Mouse (Mus musculus) hindbrain, embryonic 15.5 days (tissue): ENCODE data around the gene Eif3c. TPM values are rescaled to one million over a fixed set of nuclear protein-coding genes. Genes with fewer than 3 reads are reported as not detected.

Experiments used
- ATAC-seq: fragments of 200-750 bp; cut with Nextera tagmentation; 2 replicates; pipeline ENCODE4 v1.8.0; 2017; ENCODE audit warnings: low read depth, moderate number of reproducible peaks, moderate TSS enrichment; ENCODE audit not compliant: low FRiP score
- H3K27ac ChIP-seq: fragments of 300-500 bp; sonication (generic); replicated peaks from 2 replicates; pipeline ENCODE4 v1.5.1; 2015; ENCODE audit warnings: mild to moderate bottlenecking, inconsistent platforms
- H3K27me3 ChIP-seq: fragments of 300-500 bp; sonication (generic); 2 replicates; pipeline ENCODE4 v1.6.1; 2015; ENCODE audit warnings: control low read depth, inconsistent platforms
- H3K36me3 ChIP-seq: fragments of 300-500 bp; sonication (generic); 2 replicates; pipeline ENCODE4 v1.6.1; 2015; ENCODE audit warnings: control low read depth, inconsistent platforms
- H3K4me1 ChIP-seq: fragments of 300-500 bp; sonication (generic); replicated peaks from 2 replicates; pipeline ENCODE4 v1.6.1; 2015; ENCODE audit warnings: control low read depth, inconsistent platforms
- H3K4me2 ChIP-seq: fragments of 300-500 bp; sonication (generic); 2 replicates; pipeline ENCODE4 v1.6.1; 2015; ENCODE audit warnings: moderate library complexity, mild to moderate bottlenecking, inconsistent platforms
- H3K4me3 ChIP-seq: fragments of 300-500 bp; sonication (generic); 2 replicates; pipeline ENCODE4 v1.5.1; 2015; ENCODE audit warnings: mild to moderate bottlenecking, inconsistent platforms
- H3K9ac ChIP-seq: fragments of 300-500 bp; sonication (generic); 2 replicates; pipeline ENCODE4 v1.6.1; 2015; ENCODE audit warnings: inconsistent platforms
- H3K9me3 ChIP-seq: fragments of 300-500 bp; sonication (generic); 2 replicates; pipeline ENCODE4 v1.6.1; 2016; ENCODE audit warnings: control low read depth, inconsistent platforms
- WGBS: fragments of 180-500 bp; shearing (Covaris S2); methylation state at CpG from one replicate; pipeline ENCODE4 v1.1.7; 2015; 5-methylcytosine and 5-hydroxymethylcytosine counted together
- polyA plus RNA-seq: library from polyadenylated mRNA; unstranded; fragments of >200 nt; fragmentation: Nextera tagmentation; extraction: Ambion mirVana; gene quantifications from 2 replicates; pipeline ENCODE4 v1.2.1, GENCODE M21; 2015

Eif3c gene
- polyA plus RNA-seq, 1 experiment from 2014 or later: 176 TPM

GRCm38 (mm10) chr7:126541661-126542060, 24.6 kb downstream of the Eif3c start:
- H3K4me2 ChIP-seq: no peak overlapping the region
- H3K36me3 ChIP-seq: peaks cover 24% of the 10 kb centered on the region
- H3K4me1 ChIP-seq: no peaks in the 10 kb centered on the region
- ATAC-seq: no peak
- no peak overlapping the region for H3K27ac ChIP-seq
- H3K9ac ChIP-seq: no peak overlapping the region
- H3K27me3 ChIP-seq: peaks cover 6% of the 10 kb centered on the region
- H3K9me3 ChIP-seq: no peaks in the 10 kb centered on the region
- no peak overlapping the region for H3K4me3 ChIP-seq
- 71% methylated on average over 1 of the region's 1 CpGs for WGBS

GRCm38 (mm10) chr7:126537820-126538585, 28.2 kb downstream of the Eif3c start:
- WGBS: 84% methylated on average over 5 of the region's 5 CpGs
- no peak for ATAC-seq
- Histone ChIP-seq H3K27me3 (peaks cover 13% of the 10 kb centered on the region), H3K27ac (no peak overlapping the region), H3K9ac (no peak overlapping the region), H3K36me3 (no peaks in the 10 kb centered on the region), H3K4me3 (no peak overlapping the region), H3K4me1 (peaks cover 10% of the 10 kb centered on the region), H3K9me3 (no peaks in the 10 kb centered on the region), H3K4me2 (no peak overlapping the region)

- peak overlapping the region; percentile 45; the same call in 1 of the 2 replicates for H3K9ac ChIP-seq
- ATAC-seq: no peak
These were observed 29.7 kb downstream of the Eif3c start for GRCm38 (mm10) chr7:126536466-126536865.

GRCm38 (mm10) chr7:126535766-126536165, 30.4 kb downstream of the Eif3c start:
- WGBS: 1% methylated on average over 28 of the region's 28 CpGs
- H3K9ac ChIP-seq: peak overlapping the region; percentile 45
- no peaks in the 10 kb centered on the region for H3K36me3 ChIP-seq
- H3K4me2 ChIP-seq: peak overlapping the region; percentile 92
- ATAC-seq: no peak
- peak overlapping the region; percentile 48 for H3K4me3 ChIP-seq
- H3K9me3 ChIP-seq: no peaks in the 10 kb centered on the region
- no peak overlapping the region for H3K27ac ChIP-seq
- H3K4me1 ChIP-seq: peaks cover 10% of the 10 kb centered on the region
- peaks cover 13% of the 10 kb centered on the region for H3K27me3 ChIP-seq

More at GRCm38 (mm10) chr7:126536466-126536865, 29.7 kb downstream of the Eif3c start:
- WGBS: 56% methylated on average over 9 of the region's 9 CpGs
- H3K4me3 ChIP-seq: peak overlapping the region; percentile 48
- no peaks in the 10 kb centered on the region for H3K36me3 ChIP-seq
- H3K9me3 ChIP-seq: no peaks in the 10 kb centered on the region
- H3K4me1 ChIP-seq: peaks cover 10% of the 10 kb centered on the region
- no peak overlapping the region for H3K27ac ChIP-seq
- H3K4me2 ChIP-seq: peak overlapping the region; percentile 92
- H3K27me3 ChIP-seq: peaks cover 13% of the 10 kb centered on the region

- H3K36me3 ChIP-seq: no peaks in the 10 kb centered on the region
- H3K4me1 ChIP-seq: peaks cover 10% of the 10 kb centered on the region
- H3K27ac ChIP-seq: no peak overlapping the region
- 77% methylated on average over 1 of the region's 1 CpGs for WGBS
- no peaks in the 10 kb centered on the region for H3K9me3 ChIP-seq
- no peak overlapping the region for H3K4me2 ChIP-seq
- H3K4me3 ChIP-seq: no peak overlapping the region
- no peak overlapping the region for H3K9ac ChIP-seq
- no peak for ATAC-seq
- H3K27me3 ChIP-seq: peaks cover 13% of the 10 kb centered on the region
These were observed 32.8 kb downstream of the Eif3c start for GRCm38 (mm10) chr7:126533434-126533833.

GRCm38 (mm10) chr7:126528166-126528577, 38.0 kb downstream of the Eif3c start:
- no peaks in the 10 kb centered on the region for H3K27me3 ChIP-seq
- H3K36me3 ChIP-seq: no peaks in the 10 kb centered on the region
- peak overlapping the region; percentile 25 for H3K4me2 ChIP-seq
- WGBS: 0% methylated on average over 1 of the region's 1 CpGs
- no peak overlapping the region for H3K4me3 ChIP-seq
- H3K9ac ChIP-seq: peak overlapping the region; percentile 44; the same call in 1 of the 2 replicates
- no peak; the same call in 1 of the 2 replicates for ATAC-seq
- H3K9me3 ChIP-seq: no peaks in the 10 kb centered on the region
- H3K4me1 ChIP-seq: peaks cover 5% of the 10 kb centered on the region
- H3K27ac ChIP-seq: peak overlapping the region; percentile 78

GRCm38 (mm10) chr7:126523316-126523715, 42.9 kb downstream of the Eif3c start:
- Histone ChIP-seq H3K4me2 (no peak overlapping the region), H3K4me3 (no peak overlapping the region), H3K4me1 (peaks cover 5% of the 10 kb centered on the region), H3K9me3 (no peaks in the 10 kb centered on the region), H3K36me3 (no peaks in the 10 kb centered on the region), H3K27ac (no peak overlapping the region), H3K9ac (no peak overlapping the region), H3K27me3 (no peaks in the 10 kb centered on the region)
- ATAC-seq: no peak
- 83% methylated on average over 3 of the region's 3 CpGs for WGBS

GRCm38 (mm10) chr7:126519513-126519912, 46.7 kb downstream of the Eif3c start:
- Histone ChIP-seq H3K4me1 (no peaks in the 10 kb centered on the region), H3K9ac (no peak overlapping the region), H3K9me3 (no peaks in the 10 kb centered on the region), H3K4me3 (no peak overlapping the region), H3K27me3 (no peaks in the 10 kb centered on the region), H3K27ac (no peak overlapping the region), H3K36me3 (no peaks in the 10 kb centered on the region), H3K4me2 (no peak overlapping the region)
- no peak for ATAC-seq
- WGBS: 46% methylated on average over 2 of the region's 2 CpGs

- H3K36me3 ChIP-seq: no peaks in the 10 kb centered on the region
- H3K4me1 ChIP-seq: no peaks in the 10 kb centered on the region
- WGBS: 79% methylated on average over 5 of the region's 5 CpGs
- no peak overlapping the region for H3K27ac ChIP-seq
- H3K9ac ChIP-seq: no peak overlapping the region
- H3K4me2 ChIP-seq: no peak overlapping the region
- no peaks in the 10 kb centered on the region for H3K27me3 ChIP-seq
- ATAC-seq: no peak
- no peak overlapping the region for H3K4me3 ChIP-seq
- no peaks in the 10 kb centered on the region for H3K9me3 ChIP-seq
These were observed 47.8 kb downstream of the Eif3c start for GRCm38 (mm10) chr7:126518261-126518941.

GRCm38 (mm10) chr7:126511287-126511686, 54.9 kb downstream of the Eif3c start:
- Histone ChIP-seq H3K27me3 (no peaks in the 10 kb centered on the region), H3K4me2 (no peak overlapping the region), H3K36me3 (no peaks in the 10 kb centered on the region), H3K9ac (no peak overlapping the region), H3K4me1 (no peaks in the 10 kb centered on the region), H3K9me3 (no peaks in the 10 kb centered on the region), H3K4me3 (no peak overlapping the region), H3K27ac (no peak overlapping the region)
- ATAC-seq: no peak
- whole genome bisulfite sequencing: 85% methylated on average over 3 of the region's 3 CpGs

GRCm38 (mm10) chr7:126507126-126507778, 59.0 kb downstream of the Eif3c start:
- H3K27me3 ChIP-seq: no peaks in the 10 kb centered on the region
- no peaks in the 10 kb centered on the region for H3K9me3 ChIP-seq
- no peak overlapping the region for H3K4me2 ChIP-seq
- 85% methylated on average over 8 of the region's 8 CpGs for WGBS
- H3K27ac ChIP-seq: no peak overlapping the region
- no peaks in the 10 kb centered on the region for H3K36me3 ChIP-seq
- peaks cover 6% of the 10 kb centered on the region for H3K4me1 ChIP-seq
- no peak overlapping the region for H3K9ac ChIP-seq
- H3K4me3 ChIP-seq: no peak overlapping the region
- ATAC-seq: no peak

GRCm38 (mm10) chr7:126504913-126505312, 61.3 kb downstream of the Eif3c start:
- no peak for ATAC-seq
- WGBS: 86% methylated on average over 2 of the region's 2 CpGs
- no peaks in the 10 kb centered on the region for H3K9me3 ChIP-seq
- H3K27me3 ChIP-seq: no peaks in the 10 kb centered on the region
- peaks cover 13% of the 10 kb centered on the region for H3K36me3 ChIP-seq
- H3K9ac ChIP-seq: no peak overlapping the region
- no peak overlapping the region for H3K4me3 ChIP-seq
- peaks cover 18% of the 10 kb centered on the region for H3K4me1 ChIP-seq
- H3K4me2 ChIP-seq: no peak overlapping the region
- no peak overlapping the region for H3K27ac ChIP-seq
